Mouse (Mus musculus): ENCODE results near the gene Hivep1.

GRCm38 (mm10) chr13:42093268-42094042 lies 41.6 kb downstream of the Hivep1 start:
- no peak for TF ChIP-seq CTCF (IDR thresholded peaks at IDR 0.05; ENCODE audit: low read depth, low read length)
- TF ChIP-seq POLR2A (IDR thresholded peaks at IDR 0.05; ENCODE audit: borderline replicate concordance, low read depth, low read length) = no peak

All from bone marrow macrophage, adult 2 months (primary cell).